Mouse (Mus musculus) neutrophil, adult 65 days (primary cell): ENCODE measurements around the gene M1ap. TPM values are rescaled to one million over a fixed set of nuclear protein-coding genes. Genes with fewer than 3 reads are reported as not detected.

Experiments
- total RNA-seq: library from RNA; stranded (reverse); gene quantifications from 2 replicates; pipeline ENCODE4 v1.2.4, GENCODE M21; 2023

Gene M1ap
- 2.1 and 3.1 TPM in 2 replicates for total RNA-seq

DNA sequence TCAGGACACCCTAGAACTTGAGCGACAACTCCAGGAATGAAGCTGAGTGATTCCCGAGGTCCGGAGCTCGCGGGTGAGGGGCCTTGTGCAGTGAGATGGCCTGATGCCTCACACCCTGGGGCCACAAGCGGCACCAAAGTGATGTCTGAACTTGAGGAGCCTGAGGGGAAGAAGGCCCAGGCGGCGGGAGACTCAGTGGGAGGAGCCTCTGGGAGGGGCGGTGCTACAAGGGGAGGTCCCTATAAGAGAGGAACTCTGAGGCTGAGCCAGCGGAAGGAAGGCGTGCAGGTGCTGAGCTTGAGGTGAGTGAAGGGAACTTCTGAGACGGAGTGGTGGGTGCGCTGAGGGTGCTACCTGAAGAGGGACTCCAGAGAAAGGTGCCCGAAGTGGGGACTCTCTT lies at the start of gene M1ap:
Gene M1ap, plus strand, starts transcription at position 252 of the 400 bp plus-strand sequence.

DNA sequence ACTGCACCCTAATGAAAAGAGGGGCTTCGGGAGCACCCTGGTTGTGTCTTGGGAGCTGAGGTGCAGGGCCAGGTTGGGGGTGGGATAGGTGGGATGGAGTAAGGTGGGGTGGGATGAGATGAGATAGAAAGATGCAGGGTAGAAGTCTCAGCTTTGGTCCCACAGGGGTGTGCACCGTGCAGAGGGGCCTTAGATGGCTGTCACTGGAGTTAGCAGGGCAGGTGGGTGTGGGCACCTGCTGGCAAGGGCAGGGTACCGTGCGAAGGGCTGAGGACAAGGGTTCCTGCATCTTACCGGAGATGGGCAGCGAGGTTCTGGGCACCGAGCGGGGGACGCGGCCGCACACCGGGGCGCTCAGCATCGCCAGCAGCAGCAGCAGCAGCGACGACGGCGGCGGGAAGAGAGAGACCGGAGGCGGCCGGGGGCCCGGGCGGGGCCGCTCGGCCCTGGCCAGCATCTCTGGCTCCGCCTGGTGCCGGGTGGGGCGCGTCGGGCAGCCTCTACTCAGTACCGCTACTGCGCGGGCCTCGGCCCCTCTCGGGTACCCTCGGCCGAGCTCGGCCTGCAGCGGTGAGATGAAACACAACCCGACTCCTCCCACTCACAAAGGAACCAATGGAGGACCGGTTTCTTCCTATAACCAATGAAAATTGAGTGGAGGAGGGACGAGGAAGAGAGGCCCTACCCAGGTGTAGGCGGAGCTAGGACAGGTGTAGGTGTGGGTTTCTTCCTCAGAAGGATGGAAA lies 7.4 kb upstream of the M1ap start, which contains the start of gene Sema4f:
Gene Sema4f, minus strand, starts transcription at position 603 of the 746 bp plus-strand sequence.

DNA sequence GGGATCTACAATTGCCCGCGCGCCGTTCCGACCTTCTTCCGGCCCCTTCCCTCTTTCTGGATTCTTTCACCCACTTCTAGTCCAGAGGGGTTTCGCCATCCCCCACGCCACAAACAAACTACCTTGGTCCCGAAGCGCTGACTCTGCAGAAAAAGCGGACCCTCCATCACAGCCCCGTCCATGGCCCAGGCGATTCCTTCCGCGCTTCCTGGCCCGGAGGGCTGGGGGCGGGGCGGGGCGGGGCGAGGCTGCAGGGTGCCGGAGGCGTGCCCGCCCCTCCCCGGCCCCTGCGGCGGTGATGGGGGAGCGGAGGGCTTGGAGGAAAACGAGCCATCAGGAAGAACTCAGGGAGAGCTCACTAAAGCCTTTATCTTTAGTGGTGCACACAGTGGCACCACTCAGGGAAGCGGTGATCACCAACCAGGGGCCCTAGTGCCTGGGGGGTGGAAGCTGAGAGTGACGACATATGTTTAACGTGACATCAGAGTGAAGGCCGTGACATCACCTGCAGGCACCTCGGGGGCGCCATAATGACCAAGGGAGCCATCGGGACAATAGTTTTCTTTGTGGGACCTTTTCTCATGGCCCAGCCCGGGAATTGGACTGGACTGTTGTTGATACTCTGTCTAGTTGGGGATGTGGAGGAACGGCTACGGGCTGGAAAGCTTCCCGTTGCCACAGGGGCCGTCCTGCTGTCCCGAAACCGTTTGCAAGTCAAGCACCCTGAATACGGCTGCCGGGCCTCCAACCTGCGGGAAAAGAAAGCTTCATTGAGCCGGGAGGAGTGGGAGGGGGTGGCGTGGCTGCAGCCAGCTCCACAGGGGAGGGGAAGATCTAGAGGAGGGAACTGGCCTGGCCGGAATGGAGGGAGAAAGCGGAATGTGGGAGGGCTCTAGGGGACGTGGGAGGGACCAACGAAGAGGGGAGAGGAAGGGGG lies 86.8 kb downstream of the M1ap start, which contains the start of the genes Dok1 and Loxl3:
Gene Dok1, minus strand, starts transcription at position 223 of the 937 bp plus-strand sequence.
Gene Loxl3, plus strand, starts transcription at position 925 of the 937 bp plus-strand sequence.

DNA sequence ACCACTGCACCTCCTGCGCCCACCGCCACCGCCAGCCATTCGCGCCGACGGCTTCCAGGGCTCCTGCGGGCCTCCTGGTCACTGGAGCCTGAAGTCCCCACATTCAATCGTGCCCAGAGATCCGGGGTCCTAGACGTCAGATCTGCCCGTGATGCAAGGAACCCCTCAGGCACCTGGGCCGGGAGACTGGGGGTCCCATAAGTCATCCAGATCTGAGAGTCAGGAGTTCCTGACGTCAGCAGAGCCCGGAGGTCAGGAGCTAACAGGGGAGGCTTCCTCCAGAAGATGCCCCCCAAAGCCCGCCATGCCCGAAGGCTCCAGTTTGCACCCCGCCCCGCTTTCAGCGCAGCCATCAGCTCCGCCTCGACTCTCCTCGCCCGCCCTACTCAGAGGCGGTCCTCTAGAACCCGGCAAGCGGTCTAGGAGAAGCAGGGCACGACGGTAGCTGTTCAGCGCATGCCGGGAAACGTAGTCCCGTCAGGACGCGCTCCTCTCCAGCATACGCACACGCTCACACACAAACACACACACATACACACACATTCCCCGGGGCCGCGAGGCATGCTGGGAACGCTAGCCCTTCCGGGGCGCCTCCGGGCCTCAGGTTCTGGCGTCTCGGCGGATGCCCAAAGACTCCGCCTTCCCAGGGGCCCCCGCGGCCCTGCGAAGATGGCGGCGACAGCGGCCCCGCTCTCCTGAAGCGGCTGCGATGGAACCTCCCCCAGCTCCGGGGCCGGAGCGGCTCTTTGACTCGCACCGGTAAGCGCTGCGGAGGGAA lies 107.6 kb downstream of the M1ap start, which contains the start of gene Aup1:
Gene Aup1, plus strand, starts transcription at position 448 of the 778 bp plus-strand sequence.

DNA sequence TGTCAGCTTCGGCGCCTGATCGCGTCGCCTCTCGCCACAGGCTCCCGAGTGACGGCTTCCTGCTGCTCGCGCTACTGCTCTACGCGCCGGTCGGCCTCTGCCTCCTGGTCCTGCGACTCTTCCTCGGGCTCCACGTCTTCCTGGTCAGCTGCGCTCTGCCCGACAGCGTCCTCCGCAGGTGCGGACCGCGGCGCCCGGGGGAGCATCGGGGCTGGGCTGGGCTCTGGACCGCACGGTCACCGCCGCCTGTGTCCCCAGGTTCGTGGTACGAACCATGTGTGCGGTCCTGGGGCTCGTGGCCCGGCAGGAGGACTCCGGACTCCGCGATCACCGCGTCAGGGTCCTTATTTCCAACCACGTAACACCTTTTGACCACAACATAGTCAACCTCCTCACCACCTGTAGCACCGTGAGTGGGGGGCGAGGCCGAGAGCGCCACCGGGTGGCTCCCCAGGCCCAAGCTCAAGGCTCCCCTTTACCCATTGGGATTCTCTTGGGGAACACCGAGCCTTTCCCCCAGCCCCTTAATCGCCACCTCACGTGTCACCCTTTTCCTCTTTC lies 108.2 kb downstream of the M1ap start, which contains the start of gene Htra2:
Gene Htra2, minus strand, starts transcription at position 403 of the 561 bp plus-strand sequence.

DNA sequence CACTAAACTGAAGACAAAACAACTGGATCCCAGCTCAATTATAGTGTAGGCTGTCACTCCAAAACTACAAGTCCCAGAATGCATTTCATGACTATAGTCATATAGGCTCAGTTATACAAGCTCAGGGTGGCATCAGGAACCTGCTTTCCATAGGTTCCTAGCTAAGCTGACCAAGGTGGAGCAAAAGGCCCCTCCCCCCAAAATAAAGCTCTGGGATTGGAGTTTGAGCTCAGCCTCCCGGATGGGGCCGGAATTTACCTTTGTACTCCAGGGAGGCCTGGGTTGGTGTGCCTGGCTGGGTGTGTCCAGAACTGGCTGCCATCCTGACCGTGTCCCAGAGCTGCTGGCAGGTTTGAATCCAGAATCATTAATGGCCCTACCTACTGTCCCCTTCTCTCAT lies 111.1 kb downstream of the M1ap start, which contains the start of gene Dqx1:
Gene Dqx1, plus strand, starts transcription at position 55 of the 400 bp plus-strand sequence.

DNA sequence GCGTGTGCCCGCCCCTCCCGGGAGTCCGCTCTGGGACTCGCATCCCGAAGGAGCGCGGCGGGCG lies 123.4 kb downstream of the M1ap start, which contains the start of gene Tlx2:
Gene Tlx2, minus strand, starts transcription at position 47 of the 64 bp plus-strand sequence.

DNA sequence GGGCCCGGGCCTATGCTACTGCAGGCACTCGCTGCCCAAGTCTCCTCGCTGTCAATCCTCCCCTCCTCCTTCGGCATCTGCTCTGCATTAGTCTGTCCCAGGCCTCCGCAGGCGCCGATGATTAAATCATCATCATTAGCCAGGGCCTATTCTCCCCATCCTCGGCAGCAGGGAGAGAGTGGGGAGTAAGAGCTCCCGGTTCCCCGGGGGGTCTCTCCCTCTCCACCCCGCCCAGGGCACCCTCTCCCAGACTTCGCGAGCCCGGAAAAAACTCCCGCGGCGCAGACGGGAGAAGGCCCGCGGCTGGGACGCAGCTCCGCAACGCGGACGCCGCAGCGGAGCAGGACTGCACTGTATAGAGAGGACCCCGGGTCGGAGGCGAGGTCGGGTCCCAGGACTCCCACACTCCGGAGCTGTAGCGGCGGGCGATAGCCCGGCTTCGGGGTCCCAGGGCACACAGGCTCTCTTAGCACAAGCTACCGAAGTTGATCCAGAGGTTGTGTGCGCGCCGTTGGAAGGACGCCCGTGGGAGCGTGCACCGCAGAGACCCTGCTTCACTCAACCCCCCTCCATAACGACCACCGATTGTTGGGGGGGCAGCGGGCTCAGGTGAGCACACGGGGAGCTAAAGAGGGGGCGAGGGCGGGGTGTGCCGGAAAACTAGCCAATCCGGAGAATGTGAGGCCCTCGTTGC lies 131.1 kb downstream of the M1ap start, which contains the start of gene Pcgf1:
Gene Pcgf1, plus strand, starts transcription at position 240 of the 694 bp plus-strand sequence.

Other genes starting within 250 kb of the M1ap start
- 15.2 and 25.6 TPM in 2 replicates for gene Pole4, start 241.5 kb upstream of the M1ap start, total RNA-seq
- 74.1 and 81.9 TPM in 2 replicates for gene Hk2, start 172.4 kb upstream of the M1ap start, total RNA-seq
- gene Sema4f, start 7.1 kb upstream of the M1ap start, total RNA-seq = 24.2 and 37.5 TPM in 2 replicates
- 23.0 and 23.7 TPM in 2 replicates for gene Dok1, start 86.6 kb downstream of the M1ap start, total RNA-seq
- gene Loxl3, start 87.3 kb downstream of the M1ap start, total RNA-seq = 0.86 and 1.0 TPM in 2 replicates
- 213 and 248 TPM in 2 replicates for gene Aup1, start 107.6 kb downstream of the M1ap start, total RNA-seq
- 28.7 and 51.2 TPM in 2 replicates for gene Htra2, start 108.4 kb downstream of the M1ap start, total RNA-seq
- gene Dqx1, start 110.9 kb downstream of the M1ap start, total RNA-seq = 4.4 and 7.9 TPM in 2 replicates
- gene Tlx2, start 123.4 kb downstream of the M1ap start, total RNA-seq = not detected in 2 replicates
- gene Pcgf1, start 131.0 kb downstream of the M1ap start, total RNA-seq = 13.1 and 13.9 TPM in 2 replicates
- gene Lbx2, start 139.5 kb downstream of the M1ap start, total RNA-seq = not detected in 2 replicates
- 4.2 and 4.8 TPM in 2 replicates for gene Ccdc142, start 154.7 kb downstream of the M1ap start, total RNA-seq
- 3.2 and 4.4 TPM in 2 replicates for gene Gm42688, start 154.7 kb downstream of the M1ap start, total RNA-seq
- 19.1 and 19.8 TPM in 2 replicates for gene Mrpl53, start 162.1 kb downstream of the M1ap start, total RNA-seq
- gene Mogs, start 168.6 kb downstream of the M1ap start, total RNA-seq = 18.9 and 25.1 TPM in 2 replicates
- gene Wbp1, start 174.7 kb downstream of the M1ap start, total RNA-seq = 26.7 and 32.6 TPM in 2 replicates
- gene Ino80b, start 178.5 kb downstream of the M1ap start, total RNA-seq = 16.4 TPM in 2 replicates
- gene Rtkn, start 188.6 kb downstream of the M1ap start, total RNA-seq = 0.66 TPM in 1 of 2 replicates, not detected in the other
- not detected in 2 replicates for gene Wdr54, start 209.5 kb downstream of the M1ap start, total RNA-seq
- not detected in 2 replicates for gene 1700003E16Rik, start 209.5 kb downstream of the M1ap start, total RNA-seq
- gene Dctn1, start 219.0 kb downstream of the M1ap start, total RNA-seq = 91.8 and 114 TPM in 2 replicates